Mouse (Mus musculus) spleen, adult 2 months (tissue): ENCODE measurements at regions not wholly inside any gene's neighbourhood (a gene's known extent, or its start where the extent isn't known, plus 50 kb on each side); places are given as distances from the start of the nearest gene placed in this dataset.
"Not testable (repeated sequence)": the region's sequence is repeated elsewhere in the genome, so short reads cannot be mapped to it uniquely, and the experiment has no call there.

Experiments used
- CTCF ChIP-seq: fragments of 200-500 bp; IDR thresholded peaks from 2 replicates; pipeline ENCODE4 v1.5.1; 2011; ENCODE audit warnings: mild to moderate bottlenecking, inconsistent platforms; ENCODE audit not compliant: insufficient read depth, insufficient read length, insufficient replicate concordance; ENCODE audit errors: extremely low read depth
- POLR2A ChIP-seq: fragments of 200-500 bp; IDR thresholded peaks from 2 replicates; pipeline ENCODE4 v1.6.1; 2011; ENCODE audit warnings: low read depth, low read length, inconsistent platforms

DNA sequence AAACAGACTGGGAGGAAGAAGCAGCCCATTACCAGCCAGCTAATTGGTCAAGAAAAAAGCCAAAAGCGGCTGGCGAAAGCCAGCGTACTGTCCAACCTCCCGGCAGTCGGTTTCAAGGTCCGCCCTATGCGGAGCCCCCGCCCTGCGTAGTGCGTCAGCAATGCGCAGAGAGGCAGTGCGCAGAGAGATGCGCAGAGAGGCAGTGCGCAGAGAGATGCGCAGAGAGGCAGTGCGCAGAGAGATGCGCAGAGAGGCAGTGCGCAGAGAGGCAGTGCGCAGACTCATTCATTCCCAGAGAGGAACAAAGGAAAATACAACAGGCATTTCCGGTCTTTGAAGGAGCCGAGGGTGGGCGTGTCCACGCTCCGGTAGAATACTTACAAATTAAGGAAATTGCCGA is 77.0 kb downstream of the Dusp6 start:
- not testable (repeated sequence) for TF ChIP-seq CTCF, POLR2A
